Mouse (Mus musculus) limb, embryonic 11.5 days (tissue): ENCODE data around the gene Kif5c. TPM values are rescaled to one million over a fixed set of nuclear protein-coding genes. Genes with fewer than 3 reads are reported as not detected.

Experiments used
- ATAC-seq: fragments of 200-750 bp; cut with Nextera tagmentation; 2 replicates; pipeline ENCODE4 v1.8.0; 2017; ENCODE audit warnings: low read depth; ENCODE audit not compliant: insufficient number of reproducible peaks, low FRiP score, low TSS enrichment
- DNase-seq: peaks from one replicate; pipeline ENCODE4 v3.0.0-alpha.2; 2015; ENCODE audit warnings: low spot score
- H3K27ac ChIP-seq: fragments of 300-500 bp; sonication (generic); replicated peaks from 2 replicates; pipeline ENCODE4 v1.5.1; 2014; ENCODE audit warnings: low read depth, mild to moderate bottlenecking, low read length
- H3K27me3 ChIP-seq: fragments of 300-500 bp; sonication (generic); 2 replicates; pipeline ENCODE4 v1.6.1; 2014; ENCODE audit warnings: mild to moderate bottlenecking, low read length, mixed read lengths; ENCODE audit not compliant: control insufficient read depth, insufficient read depth
- H3K36me3 ChIP-seq: fragments of 300-500 bp; sonication (generic); 2 replicates; pipeline ENCODE4 v1.6.1; 2014; ENCODE audit warnings: mild to moderate bottlenecking, low read length, moderate library complexity, mixed read lengths; ENCODE audit not compliant: control insufficient read depth, insufficient read depth
- H3K4me1 ChIP-seq: fragments of 300-500 bp; sonication (generic); 2 replicates; pipeline ENCODE4 v1.6.1; 2014; ENCODE audit warnings: low read length, mixed read lengths; ENCODE audit not compliant: control insufficient read depth, insufficient read depth
- H3K4me2 ChIP-seq: fragments of 300-500 bp; sonication (generic); 2 replicates; pipeline ENCODE4 v1.6.1; 2014; ENCODE audit warnings: low read depth, mild to moderate bottlenecking, moderate library complexity; ENCODE audit not compliant: severe bottlenecking
- H3K4me3 ChIP-seq: fragments of 300-500 bp; sonication (generic); 2 replicates; pipeline ENCODE4 v1.5.1; 2014; ENCODE audit warnings: low read depth, low read length
- H3K9ac ChIP-seq: fragments of 300-500 bp; sonication (generic); 2 replicates; pipeline ENCODE4 v1.6.1; 2014; ENCODE audit warnings: mild to moderate bottlenecking, low read length
- H3K9me3 ChIP-seq: fragments of 300-500 bp; sonication (generic); 2 replicates; pipeline ENCODE4 v1.6.1; 2016; ENCODE audit warnings: low read length; ENCODE audit not compliant: control insufficient read depth
- WGBS: fragments of 180-500 bp; shearing (Covaris S2); extraction: QIAGEN DNeasy Blood & Tissue Kit; methylation state at CpG from one replicate; pipeline ENCODE4 v1.1.7; 2014; 5-methylcytosine and 5-hydroxymethylcytosine counted together
- polyA plus RNA-seq: library from polyadenylated mRNA; unstranded; fragments of >200 nt; fragmentation: Nextera tagmentation; extraction: Ambion mirVana; gene quantifications from 2 replicates; pipeline ENCODE4 v1.2.1, GENCODE M21; 2014

Kif5c gene
- polyA plus RNA-seq, 1 experiment from 2014 or later: 15.2 TPM

- DNase-seq: no peak
- 0 out of 2 replicates have a peak, but pooled peaks cover 4% of the 10 kb centered on the region for H3K36me3 ChIP-seq
- H3K27ac ChIP-seq: peak overlapping the region; percentile 36; the same call in 1 of the 2 replicates
- H3K27me3 ChIP-seq: no peaks in the 10 kb centered on the region
- no peak overlapping the region for H3K4me3 ChIP-seq
- H3K4me1 ChIP-seq: peaks cover 39% of the 10 kb centered on the region
- 26% methylated on average over 9 of the region's 9 CpGs for WGBS
- H3K9ac ChIP-seq: no peak overlapping the region
- H3K9me3 ChIP-seq: no peaks in the 10 kb centered on the region
- ATAC-seq: no peak
- H3K4me2 ChIP-seq: no peak overlapping the region
These were observed 103.2 kb downstream of the Kif5c start for GRCm38 (mm10) chr2:49722331-49722730.

- ATAC-seq (no peak), DNase-seq (no peak)
- 0 out of 2 replicates have a peak, but pooled peaks cover 4% of the 10 kb centered on the region for H3K36me3 ChIP-seq
- no peaks in the 10 kb centered on the region for H3K27me3 ChIP-seq
- H3K4me3 ChIP-seq: no peak overlapping the region
- no peaks in the 10 kb centered on the region for H3K9me3 ChIP-seq
- H3K4me2 ChIP-seq: no peak overlapping the region
- no peak overlapping the region for H3K9ac ChIP-seq
- H3K4me1 ChIP-seq: peaks cover 37% of the 10 kb centered on the region
- 87% methylated on average over 13 of the region's 13 CpGs for WGBS
- no peak overlapping the region for H3K27ac ChIP-seq
These were observed 103.9 kb downstream of the Kif5c start for GRCm38 (mm10) chr2:49722983-49723382.

GRCm38 (mm10) chr2:49726672-49727071 is 107.6 kb downstream of the Kif5c start:
- no peak for ATAC-seq
- H3K27me3 ChIP-seq: no peaks in the 10 kb centered on the region
- DNase-seq: no peak
- no peaks in the 10 kb centered on the region for H3K9me3 ChIP-seq
- no peak overlapping the region for H3K4me3 ChIP-seq
- H3K4me1 ChIP-seq: peaks cover 29% of the 10 kb centered on the region
- H3K4me2 ChIP-seq: no peak overlapping the region
- WGBS: 85% methylated on average over 11 of the region's 11 CpGs
- 0 out of 2 replicates have a peak, but pooled peaks cover 4% of the 10 kb centered on the region for H3K36me3 ChIP-seq
- H3K27ac ChIP-seq: no peak overlapping the region
- no peak overlapping the region for H3K9ac ChIP-seq

- Histone ChIP-seq H3K9ac (no peak overlapping the region), H3K4me3 (no peak overlapping the region), H3K27ac (no peak overlapping the region), H3K36me3 (0 out of 2 replicates have a peak, but pooled peaks cover 4% of the 10 kb centered on the region), H3K4me1 (peaks cover 27% of the 10 kb centered on the region), H3K4me2 (no peak overlapping the region), H3K27me3 (no peaks in the 10 kb centered on the region), H3K9me3 (no peaks in the 10 kb centered on the region)
- WGBS: 20% methylated on average over 7 of the region's 7 CpGs
- DNase-seq: peak; percentile 75
- ATAC-seq: no peak
These were observed 108.1 kb downstream of the Kif5c start for GRCm38 (mm10) chr2:49727199-49727598.

GRCm38 (mm10) chr2:49727686-49728085 is 108.6 kb downstream of the Kif5c start:
- Histone ChIP-seq H3K4me1 (peaks cover 27% of the 10 kb centered on the region), H3K36me3 (0 out of 2 replicates have a peak, but pooled peaks cover 4% of the 10 kb centered on the region), H3K4me2 (no peak overlapping the region), H3K9ac (no peak overlapping the region), H3K9me3 (no peaks in the 10 kb centered on the region), H3K27ac (no peak overlapping the region), H3K27me3 (no peaks in the 10 kb centered on the region), H3K4me3 (no peak overlapping the region)
- ATAC-seq: no peak
- no peak for DNase-seq
- 76% methylated on average over 4 of the region's 4 CpGs for WGBS

GRCm38 (mm10) chr2:49728896-49729610 is 110.0 kb downstream of the Kif5c start:
- H3K4me1 ChIP-seq: peaks cover 32% of the 10 kb centered on the region
- no peak overlapping the region for H3K4me2 ChIP-seq

GRCm38 (mm10) chr2:49729611-49729969 is 110.5 kb downstream of the Kif5c start:
- Histone ChIP-seq H3K4me3 (no peak overlapping the region), H3K27ac (no peak overlapping the region), H3K9me3 (no peaks in the 10 kb centered on the region), H3K4me1 (peaks cover 33% of the 10 kb centered on the region), H3K27me3 (no peaks in the 10 kb centered on the region), H3K4me2 (no peak overlapping the region), H3K9ac (no peak overlapping the region), H3K36me3 (0 out of 2 replicates have a peak, but pooled peaks cover 2% of the 10 kb centered on the region)
- ATAC-seq: no peak
- DNase-seq: no peak
- WGBS: 61% methylated on average over 2 of the region's 2 CpGs

More at GRCm38 (mm10) chr2:49728896-49729610, 110.0 kb downstream of the Kif5c start:
- no peak overlapping the region for H3K9ac ChIP-seq
- H3K4me3 ChIP-seq: no peak overlapping the region
- 0 out of 2 replicates have a peak, but pooled peaks cover 2% of the 10 kb centered on the region for H3K36me3 ChIP-seq
- H3K27ac ChIP-seq: no peak overlapping the region
- H3K27me3 ChIP-seq: no peaks in the 10 kb centered on the region
- H3K9me3 ChIP-seq: no peaks in the 10 kb centered on the region
- no peak for ATAC-seq
- DNase-seq: no peak
- WGBS: 70% methylated on average over 10 of the region's 10 CpGs

GRCm38 (mm10) chr2:49730183-49730582 is 111.1 kb downstream of the Kif5c start:
- peaks cover 33% of the 10 kb centered on the region for H3K4me1 ChIP-seq
- H3K4me2 ChIP-seq: no peak overlapping the region
- no peaks in the 10 kb centered on the region for H3K27me3 ChIP-seq
- no peak overlapping the region for H3K9ac ChIP-seq
- 0 out of 2 replicates have a peak, but pooled peaks cover 1% of the 10 kb centered on the region for H3K36me3 ChIP-seq
- H3K9me3 ChIP-seq: no peaks in the 10 kb centered on the region
- 17% methylated on average over 5 of the region's 5 CpGs for WGBS
- ATAC-seq (no peak), DNase-seq (no peak)
- no peak overlapping the region for H3K4me3 ChIP-seq
- no peak overlapping the region for H3K27ac ChIP-seq
